Mouse (Mus musculus) heart, postnatal 0 days (tissue): ENCODE results near the gene Arhgap32.

Source experiments
- CTCF ChIP-seq: IDR thresholded peaks from 2 replicates; pipeline ENCODE4 v1.5.1; 2016; ENCODE audit warnings: antibody characterized with exemption, control low read depth, low read depth
- EP300 ChIP-seq: IDR thresholded peaks from 2 replicates; pipeline ENCODE4 v1.6.1; 2016; ENCODE audit warnings: antibody characterized with exemption, low read depth

GRCm38 (mm10) chr9:32280456-32280855 is 164.5 kb downstream of the Arhgap32 start:
- no peak for TF ChIP-seq CTCF
- TF ChIP-seq EP300: no peak
